Mouse (Mus musculus) liver, embryonic 16.5 days (tissue): ENCODE measurements at regions not wholly inside any gene's neighbourhood (a gene's known extent, or its start where the extent isn't known, plus 50 kb on each side); places are given as distances from the start of the nearest gene placed in this dataset.
A peak's percentile ranks its signal among the peaks of the same experiment; 100 is the strongest.
"Not testable (repeated sequence)": the region's sequence is repeated elsewhere in the genome, so short reads cannot be mapped to it uniquely, and the experiment has no call there.

Experiments
- ATAC-seq: fragments of 200-750 bp; cut with Nextera tagmentation; 2 replicates; pipeline ENCODE4 v1.8.0; 2017; ENCODE audit warnings: low read depth, mild to moderate bottlenecking, moderate number of reproducible peaks, moderate library complexity
- H3K27ac ChIP-seq: fragments of 300-500 bp; sonication (generic); 2 replicates; pipeline ENCODE4 v1.5.1; 2014; ENCODE audit warnings: mild to moderate bottlenecking, low read length
- H3K27me3 ChIP-seq: fragments of 300-500 bp; sonication (generic); 2 replicates; pipeline ENCODE4 v1.6.1; 2014; ENCODE audit warnings: low read depth, low read length, mixed read lengths; ENCODE audit not compliant: control insufficient read depth, insufficient read depth
- H3K36me3 ChIP-seq: fragments of 300-500 bp; sonication (generic); 2 replicates; pipeline ENCODE4 v1.6.1; 2014; ENCODE audit warnings: mild to moderate bottlenecking; ENCODE audit not compliant: control insufficient read depth, insufficient read depth
- H3K4me1 ChIP-seq: fragments of 300-500 bp; sonication (generic); 2 replicates; pipeline ENCODE4 v1.6.1; 2014; ENCODE audit warnings: low read depth, low read length, mixed read lengths; ENCODE audit not compliant: control insufficient read depth
- H3K4me2 ChIP-seq: fragments of 300-500 bp; sonication (generic); 2 replicates; pipeline ENCODE4 v1.6.1; 2014; ENCODE audit warnings: low read depth, low read length, mixed read lengths
- H3K4me3 ChIP-seq: fragments of 300-500 bp; sonication (generic); 2 replicates; pipeline ENCODE4 v1.5.1; 2014; ENCODE audit warnings: low read depth, mild to moderate bottlenecking, low read length
- H3K9ac ChIP-seq: fragments of 300-500 bp; sonication (generic); 2 replicates; pipeline ENCODE4 v1.6.1; 2014; ENCODE audit warnings: low read depth, low read length
- H3K9me3 ChIP-seq: fragments of 300-500 bp; sonication (generic); replicated peaks from 2 replicates; pipeline ENCODE4 v1.6.1; 2016; ENCODE audit warnings: low read length; ENCODE audit not compliant: control insufficient read depth
- WGBS: fragments of 180-500 bp; shearing (Covaris S2); extraction: QIAGEN DNeasy Blood & Tissue Kit; methylation state at CpG from one replicate; pipeline ENCODE4 v1.1.7; 2014; ENCODE audit not compliant: insufficient replicate concordance; 5-methylcytosine and 5-hydroxymethylcytosine counted together

DNA sequence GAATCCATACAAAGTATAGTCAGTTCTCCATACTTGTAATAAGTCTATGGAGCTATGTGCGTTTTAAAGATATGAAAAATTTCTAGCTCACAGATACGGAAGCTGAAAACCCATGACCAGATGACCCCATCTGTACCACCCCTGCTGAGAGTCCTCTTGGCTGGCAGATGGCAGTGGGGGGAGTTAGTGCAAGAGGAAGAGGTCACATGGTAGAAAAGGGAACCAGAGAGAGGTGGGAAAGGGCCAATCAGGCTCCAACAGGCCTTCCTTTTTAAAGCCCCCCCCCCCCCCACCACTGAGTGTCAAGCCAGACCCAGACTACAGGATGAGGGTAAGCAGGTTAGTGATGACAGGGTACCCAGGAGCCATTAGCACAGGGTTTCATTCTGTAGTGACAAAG lies 86.4 kb upstream of the Klf13 start:
- H3K27me3 ChIP-seq = no peaks in the 10 kb centered on the region
- no peaks in the 10 kb centered on the region for H3K36me3 ChIP-seq
- no peak for ATAC-seq
- peaks cover 27% of the 10 kb centered on the region for H3K4me1 ChIP-seq
- 66% methylated on average over 2 of the region's 2 CpGs for WGBS
- H3K9ac ChIP-seq = no peak overlapping the region
- H3K4me2 ChIP-seq = no peak overlapping the region
- H3K27ac ChIP-seq = no peak overlapping the region
- H3K4me3 ChIP-seq = no peak overlapping the region
- H3K9me3 ChIP-seq = no peaks in the 10 kb centered on the region

DNA sequence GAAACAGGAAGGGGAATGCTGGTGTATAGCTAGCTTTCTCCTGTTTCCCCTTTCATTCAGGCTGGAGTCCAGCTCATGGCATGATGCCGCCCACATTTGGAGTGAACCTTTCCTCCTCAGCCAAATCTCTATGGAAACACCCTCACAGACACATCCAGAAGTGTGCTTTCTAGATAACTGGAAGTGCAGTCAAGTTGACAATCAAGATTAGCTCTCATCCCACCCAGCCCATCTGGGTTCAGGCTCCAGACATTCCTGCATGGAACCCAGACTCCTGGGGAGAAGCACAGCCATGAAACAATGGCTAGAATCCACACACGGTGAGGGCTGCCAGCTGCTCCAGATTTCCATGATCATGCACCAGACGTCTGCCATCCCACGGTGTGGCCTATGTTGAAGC lies 85.5 kb upstream of the Klf13 start:
- Histone ChIP-seq H3K27ac (no peak overlapping the region), H3K9ac (no peak overlapping the region), H3K4me2 (no peak overlapping the region), H3K4me1 (peaks cover 27% of the 10 kb centered on the region), H3K27me3 (no peaks in the 10 kb centered on the region), H3K9me3 (no peaks in the 10 kb centered on the region), H3K36me3 (no peaks in the 10 kb centered on the region), H3K4me3 (no peak overlapping the region)
- ATAC-seq = 0 out of 2 replicates have a peak, but pooled peaks have one; percentile 36
- WGBS = 82% methylated on average over 4 of the region's 4 CpGs

DNA sequence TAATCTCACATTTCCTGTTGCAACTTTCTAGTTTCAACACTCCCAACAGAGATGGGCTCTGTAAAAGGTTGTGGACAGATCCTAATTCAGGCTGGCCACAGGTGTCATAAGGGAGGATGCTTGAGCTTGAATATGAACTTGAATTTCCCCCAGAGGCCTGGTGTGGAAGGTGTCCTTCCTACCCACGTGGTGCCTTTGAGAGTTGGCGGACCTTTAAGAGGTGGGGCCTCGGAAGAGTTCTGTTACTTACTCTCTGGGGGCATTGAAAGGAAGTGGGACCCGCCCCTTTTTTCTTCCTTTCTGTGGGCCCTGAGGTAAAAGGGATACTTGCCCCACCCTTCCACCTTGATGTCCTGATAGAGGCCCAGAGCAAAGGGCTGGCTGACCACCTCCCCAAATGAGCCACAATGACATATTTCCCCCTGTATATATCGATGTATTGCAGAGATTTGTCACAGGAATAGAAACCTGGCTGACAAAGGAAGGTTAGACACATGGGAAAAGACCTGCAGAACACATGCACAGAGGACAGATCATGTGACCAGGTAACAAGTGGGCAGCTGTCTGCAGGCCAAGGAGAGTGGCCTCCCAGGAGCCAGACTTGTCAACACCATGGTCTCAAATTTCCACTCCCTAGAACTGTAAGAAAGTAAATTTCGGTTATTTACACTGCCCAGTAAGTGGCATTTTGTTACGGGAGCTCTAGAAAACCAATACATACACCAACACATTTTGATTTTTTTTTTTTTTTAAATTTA lies 84.2 kb upstream of the Klf13 start:
- Histone ChIP-seq H3K27ac (no peak overlapping the region), H3K9me3 (no peaks in the 10 kb centered on the region), H3K4me2 (no peak overlapping the region), H3K27me3 (no peaks in the 10 kb centered on the region), H3K4me3 (no peak overlapping the region), H3K9ac (no peak overlapping the region), H3K36me3 (no peaks in the 10 kb centered on the region), H3K4me1 (peaks cover 27% of the 10 kb centered on the region)
- WGBS = 44% methylated on average over 7 of the region's 7 CpGs
- no peak for ATAC-seq

DNA sequence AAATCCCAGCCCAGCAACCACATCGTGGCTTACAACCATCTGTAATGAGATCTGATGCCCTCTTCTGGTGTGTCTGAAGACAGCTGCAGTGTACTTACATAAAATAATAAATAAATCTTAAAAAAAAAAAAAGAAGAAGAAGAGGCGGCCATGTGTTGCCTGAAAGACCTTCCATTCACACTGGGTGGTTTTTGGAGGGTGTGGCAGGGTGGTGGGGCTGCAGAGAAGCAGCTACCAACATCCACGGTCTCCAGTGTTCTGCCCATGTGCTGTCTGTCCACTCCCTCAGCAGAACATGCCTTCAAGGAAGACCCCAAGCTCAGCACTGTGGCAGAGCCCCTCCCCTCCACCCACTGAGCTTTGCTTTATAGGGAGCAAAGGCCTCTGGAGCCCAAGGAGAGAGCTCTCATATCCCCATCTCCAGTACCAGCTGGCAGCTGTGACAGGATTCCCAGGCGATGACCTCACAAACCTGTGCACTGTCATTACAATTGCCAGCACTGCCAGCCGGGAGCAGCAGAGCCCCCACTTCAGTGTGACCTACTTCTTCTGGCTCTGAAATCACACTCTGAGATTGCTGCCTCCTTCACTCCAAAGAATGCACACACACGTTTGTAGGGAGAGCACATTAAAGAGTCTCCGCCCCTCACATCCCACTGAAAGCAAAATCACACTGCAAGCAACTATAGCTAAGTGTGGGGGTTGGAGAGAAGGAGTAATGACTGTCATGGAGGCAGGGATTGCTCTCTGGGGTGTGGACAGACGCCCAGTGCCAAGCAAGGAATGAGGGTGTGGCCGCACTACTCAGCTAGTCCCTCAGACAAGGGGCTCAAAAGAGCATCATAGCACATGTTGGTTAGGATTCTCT lies 82.8 kb upstream of the Klf13 start:
- H3K4me3 ChIP-seq = no peak overlapping the region
- no peak overlapping the region for H3K9ac ChIP-seq
- no peaks in the 10 kb centered on the region for H3K27me3 ChIP-seq
- WGBS = 58% methylated on average over 9 of the region's 9 CpGs
- H3K4me1 ChIP-seq = peaks cover 27% of the 10 kb centered on the region
- H3K27ac ChIP-seq = no peak overlapping the region
- H3K36me3 ChIP-seq = no peaks in the 10 kb centered on the region
- no peak for ATAC-seq
- no peaks in the 10 kb centered on the region for H3K9me3 ChIP-seq
- H3K4me2 ChIP-seq = no peak overlapping the region

DNA sequence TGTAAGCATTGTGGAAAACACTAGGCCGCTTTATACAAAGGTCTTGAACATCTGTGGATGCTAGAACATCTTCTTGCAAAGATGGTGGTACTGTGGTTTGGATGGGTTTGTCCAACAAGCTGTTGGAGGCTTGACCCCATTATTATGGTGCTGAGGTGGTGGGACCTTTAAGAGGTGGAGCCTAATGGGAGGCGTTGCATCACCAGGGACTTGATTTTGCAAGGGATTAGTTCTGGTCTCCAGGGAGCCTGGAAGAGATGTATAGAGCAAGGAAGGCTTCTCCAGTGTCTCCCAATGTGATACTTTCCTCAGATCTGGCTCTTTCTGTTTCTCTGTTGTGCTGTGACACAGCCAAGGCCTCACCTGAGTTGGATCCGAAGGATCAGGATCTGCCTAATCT lies 79.4 kb upstream of the Klf13 start:
- Histone ChIP-seq H3K27ac (no peak overlapping the region), H3K9me3 (no peaks in the 10 kb centered on the region), H3K9ac (no peak overlapping the region), H3K36me3 (no peaks in the 10 kb centered on the region), H3K27me3 (no peaks in the 10 kb centered on the region), H3K4me2 (no peak overlapping the region), H3K4me1 (peaks cover 34% of the 10 kb centered on the region), H3K4me3 (no peak overlapping the region)
- ATAC-seq = no peak
- 87% methylated on average over 3 of the region's 3 CpGs for WGBS

DNA sequence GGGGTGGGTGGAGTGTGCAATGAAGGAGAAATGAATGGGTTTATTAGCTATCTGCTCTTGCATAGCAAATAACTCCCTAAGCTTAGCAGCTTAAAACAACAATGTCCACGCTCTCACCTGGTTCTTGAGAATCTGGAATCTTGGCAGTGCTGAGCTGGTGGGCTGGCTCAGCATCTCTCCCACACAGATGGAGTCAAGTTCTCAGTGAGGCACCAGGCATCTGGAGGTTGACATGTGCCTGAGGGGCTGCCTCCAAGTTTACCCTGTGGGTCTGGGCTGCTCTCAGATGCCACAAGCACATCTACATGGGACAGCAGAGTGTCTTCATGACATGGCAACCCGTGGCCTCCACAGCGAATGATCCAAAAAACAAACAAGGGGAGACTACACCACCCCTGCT lies 78.2 kb upstream of the Klf13 start:
- no peak for ATAC-seq
- Histone ChIP-seq H3K4me1 (peaks cover 33% of the 10 kb centered on the region), H3K9ac (no peak overlapping the region), H3K27ac (no peak overlapping the region), H3K9me3 (no peaks in the 10 kb centered on the region), H3K27me3 (no peaks in the 10 kb centered on the region), H3K36me3 (no peaks in the 10 kb centered on the region), H3K4me3 (no peak overlapping the region), H3K4me2 (no peak overlapping the region)
- 87% methylated on average over 3 of the region's 3 CpGs for WGBS

DNA sequence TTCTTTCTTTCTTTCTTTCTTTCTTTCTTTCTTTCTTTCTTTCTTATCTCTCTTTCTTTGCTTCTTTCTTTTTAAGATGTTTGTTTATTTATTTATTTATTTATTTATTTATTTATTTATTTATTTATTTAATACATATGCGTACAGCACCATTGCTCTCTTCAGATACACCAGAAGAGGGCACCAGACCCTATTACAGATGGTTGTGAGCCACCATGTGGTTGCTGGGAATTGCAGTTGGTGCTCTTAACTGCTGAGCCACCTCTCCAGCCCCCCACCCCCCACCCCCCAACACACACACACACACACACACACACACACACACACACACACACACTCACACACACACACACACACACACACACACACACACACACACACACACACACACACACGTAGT lies 76.4 kb upstream of the Klf13 start:
- not testable (repeated sequence) for H3K9ac ChIP-seq
- 93% methylated on average over 2 of the region's 2 CpGs for WGBS

DNA sequence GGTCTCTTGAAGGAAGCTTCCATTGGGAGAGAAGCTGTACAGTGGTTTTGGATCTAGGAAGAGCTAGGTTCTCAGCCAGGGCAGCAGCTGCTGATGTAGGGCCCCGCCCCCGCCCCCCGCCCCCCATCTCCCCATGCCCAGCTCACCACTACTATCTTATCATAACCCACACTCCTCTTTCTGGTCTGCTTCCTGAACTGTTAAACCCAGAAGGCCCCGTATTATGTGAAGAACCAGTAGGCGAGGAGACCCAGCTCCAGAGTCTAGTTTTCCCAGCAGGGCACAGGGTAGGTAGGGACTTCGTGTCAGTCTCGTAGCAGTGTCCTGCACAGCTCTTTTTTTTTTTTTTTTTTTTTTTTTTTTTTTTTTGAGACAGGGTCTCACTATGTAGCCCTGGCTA lies 75.5 kb upstream of the Klf13 start:
- peak overlapping the region; percentile 75 for H3K27ac ChIP-seq

More for the DNA sequence above, 76.4 kb upstream of the Klf13 start:
- H3K4me3 ChIP-seq, H3K9me3 ChIP-seq, H3K36me3 ChIP-seq, H3K27ac ChIP-seq, H3K27me3 ChIP-seq, ATAC-seq, H3K4me2 ChIP-seq: not testable (repeated sequence)
- H3K4me1 ChIP-seq = peaks cover 33% of the 10 kb centered on the region

DNA sequence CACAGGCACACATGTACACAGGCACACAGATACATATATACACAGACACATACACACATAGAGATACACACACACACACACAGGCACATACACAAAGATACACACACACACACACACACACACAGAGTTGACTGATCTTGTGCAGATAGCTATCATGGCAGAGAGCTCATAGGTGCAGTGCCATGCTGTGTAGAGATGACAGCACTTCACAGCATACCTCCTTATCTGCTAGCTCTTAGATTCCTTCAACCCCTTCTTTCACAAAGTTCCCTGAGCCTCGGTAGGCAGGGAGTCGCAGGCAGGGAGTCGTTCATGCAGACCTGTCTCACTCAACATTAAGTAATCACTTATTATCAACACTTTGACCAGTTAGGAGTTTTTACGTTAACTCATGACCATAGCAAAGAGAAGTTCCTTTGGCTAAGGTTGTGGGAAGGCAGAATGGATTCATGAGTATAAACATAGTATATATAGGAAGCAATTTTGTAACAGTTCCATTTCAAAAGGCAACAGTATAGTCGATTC lies 74.4 kb upstream of the Klf13 start:
- Histone ChIP-seq H3K9ac (peak overlapping the region; percentile 15; the same call in 1 of the 2 replicates), H3K4me1 (peaks cover 33% of the 10 kb centered on the region), H3K27ac (peak overlapping the region; percentile 75), H3K36me3 (no peaks in the 10 kb centered on the region), H3K9me3 (no peaks in the 10 kb centered on the region), H3K27me3 (no peaks in the 10 kb centered on the region), H3K4me2 (no peak overlapping the region), H3K4me3 (no peak overlapping the region)
- 30% methylated on average over 5 of the region's 5 CpGs for WGBS
- peak; percentile 46 for ATAC-seq

More for the DNA sequence above, 75.5 kb upstream of the Klf13 start:
- peak; percentile 80 for ATAC-seq
- Histone ChIP-seq H3K36me3 (no peaks in the 10 kb centered on the region), H3K4me3 (no peak overlapping the region), H3K4me2 (peak overlapping the region; percentile 46), H3K9ac (peak overlapping the region; percentile 22; the same call in 1 of the 2 replicates), H3K9me3 (no peaks in the 10 kb centered on the region), H3K4me1 (peaks cover 33% of the 10 kb centered on the region), H3K27me3 (no peaks in the 10 kb centered on the region)
- 31% methylated on average over 7 of the region's 7 CpGs for WGBS
